Mouse (Mus musculus) layer of hippocampus, adult 18-20 months (tissue): ENCODE results near the gene Coq3. TPM values are rescaled to one million over a fixed set of nuclear protein-coding genes. Genes with fewer than 3 reads are reported as not detected.

Source experiments
- total RNA-seq, 2 experiments: library from RNA; stranded (reverse); gene quantifications; 2 replicates each; pipeline ENCODE4 v1.2.3; 2021

Gene Coq3
- total RNA-seq, 2 experiments from 2014 or later, result 11.0 to 12.2 TPM

Other genes with a start within 250 kb of the Coq3 start
- gene Prdm13, start 193.7 kb upstream of the Coq3 start, total RNA-seq, result not detected
- gene Ccnc, start 152.0 kb upstream of the Coq3 start, total RNA-seq, result 10 to 100 TPM; 33.0 to 40.3 TPM
- 10 to 100 TPM; 50.6 to 57.0 TPM for gene Usp45, start 112.5 kb upstream of the Coq3 start, total RNA-seq
- gene Tstd3, start 112.5 kb upstream of the Coq3 start, total RNA-seq, result 10 to 100 TPM; 23.8 to 24.6 TPM
- gene Pnisr, start 32.1 kb upstream of the Coq3 start, total RNA-seq, result 100 to 1,000 TPM; 188 to 206 TPM
- gene Faxc, start 51.7 kb downstream of the Coq3 start, total RNA-seq, result 10 to 100 TPM; 47.8 to 49.8 TPM